Mouse (Mus musculus): ENCODE measurements at regions not wholly inside any gene's neighbourhood (a gene's known extent, or its start where the extent isn't known, plus 50 kb on each side); places are given as distances from the start of the nearest gene placed in this dataset.

DNA sequence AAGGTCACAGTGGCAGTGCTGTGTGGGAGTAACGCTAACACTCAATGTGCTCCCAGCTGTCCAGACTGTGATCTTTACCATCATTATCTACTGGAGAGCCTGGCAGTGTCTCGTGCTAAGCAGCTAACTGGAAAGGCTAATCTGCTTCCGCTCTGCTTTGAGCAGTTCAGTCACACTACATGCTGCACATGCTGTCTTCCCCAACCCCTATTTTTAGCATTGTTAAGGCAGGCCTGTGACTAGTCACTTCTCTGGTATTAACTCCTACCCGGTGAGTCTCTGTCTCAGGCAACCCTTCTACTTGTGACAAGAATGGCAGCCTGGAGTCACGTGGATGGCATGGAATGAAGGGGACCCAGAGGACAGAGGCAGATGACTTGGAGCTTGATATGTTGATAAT lies 88.2 kb downstream of the Rps24 start:
- TF ChIP-seq CTCF (IDR thresholded peaks at IDR 0.05; ENCODE audit: low read depth) (no peak), EP300 (IDR thresholded peaks at IDR 0.05; ENCODE audit: low read depth) (no peak)

All from liver, postnatal 0 days (tissue).